Mouse (Mus musculus) olfactory bulb, adult 2 months (tissue): ENCODE data around the gene Ggt6.

Experiments
- CTCF ChIP-seq: fragments of 200-500 bp; IDR thresholded peaks from 2 replicates; pipeline ENCODE4 v1.5.1; 2012; ENCODE audit warnings: low read depth, mild to moderate bottlenecking, low read length, moderate library complexity; ENCODE audit not compliant: insufficient read depth
- POLR2A ChIP-seq: fragments of 200-500 bp; IDR thresholded peaks from 2 replicates; pipeline ENCODE4 v1.6.1; 2012; ENCODE audit warnings: mild to moderate bottlenecking, low read depth, low read length, moderate library complexity; ENCODE audit not compliant: insufficient read depth

GRCm38 (mm10) chr11:72393669-72394068, 41.7 kb upstream of the Ggt6 start:
- TF ChIP-seq POLR2A, result no peak
- no peak for TF ChIP-seq CTCF
